Mouse (Mus musculus) layer of hippocampus, postnatal 25 days (tissue): ENCODE measurements around the gene Tmem236. TPM values are rescaled to one million over a fixed set of nuclear protein-coding genes. Genes with fewer than 3 reads are reported as not detected.
"Not testable (repeated sequence)": the region's sequence is repeated elsewhere in the genome, so short reads cannot be mapped to it uniquely, and the experiment has no call there.

Experiments used
- DNase-seq, 2 experiments: peaks; one replicate each; pipeline ENCODE4 v3.0.0; 2022; ENCODE audit warnings: mixed read lengths in 2 of 2, low spot score in 1 of 2; ENCODE audit errors: extremely low spot score in 1 of 2
- total RNA-seq, 2 experiments: library from RNA; stranded (reverse); gene quantifications; 2 replicates each; pipeline ENCODE4 v1.2.3; 2021

Tmem236 gene
- total RNA-seq, 2 experiments from 2014 or later: 0.15 to 0.19 TPM

- no peak for DNase-seq
These were observed 16.4 kb downstream of the Tmem236 start for GRCm38 (mm10) chr2:14190684-14191083.

GRCm38 (mm10) chr2:14191601-14192000, 17.3 kb downstream of the Tmem236 start:
- DNase-seq: no peak

GRCm38 (mm10) chr2:14192046-14192445, 17.7 kb downstream of the Tmem236 start:
- DNase-seq: no peak

- not testable (repeated sequence) for DNase-seq
These were observed 24.1 kb downstream of the Tmem236 start for GRCm38 (mm10) chr2:14198325-14198903.

GRCm38 (mm10) chr2:14199621-14200020, 25.3 kb downstream of the Tmem236 start:
- DNase-seq: no peak

GRCm38 (mm10) chr2:14200879-14201445, 26.6 kb downstream of the Tmem236 start:
- not testable (repeated sequence) for DNase-seq

GRCm38 (mm10) chr2:14204308-14204707, 30.0 kb downstream of the Tmem236 start:
- no peak for DNase-seq

GRCm38 (mm10) chr2:14206798-14207197, 32.5 kb downstream of the Tmem236 start:
- no peak for DNase-seq

GRCm38 (mm10) chr2:14210731-14211130, 36.4 kb downstream of the Tmem236 start:
- no peak for DNase-seq

GRCm38 (mm10) chr2:14211606-14212005, 37.3 kb downstream of the Tmem236 start:
- DNase-seq: no peak

GRCm38 (mm10) chr2:14214764-14215163, 40.4 kb downstream of the Tmem236 start:
- no peak for DNase-seq

- DNase-seq: no peak
These were observed 42.3 kb downstream of the Tmem236 start for GRCm38 (mm10) chr2:14216653-14217052.

- DNase-seq: no peak
These were observed 43.8 kb downstream of the Tmem236 start for GRCm38 (mm10) chr2:14218126-14218525.

- DNase-seq: no peak
These were observed 50.1 kb downstream of the Tmem236 start for GRCm38 (mm10) chr2:14224387-14224786.

GRCm38 (mm10) chr2:14228495-14228894, 54.2 kb downstream of the Tmem236 start:
- DNase-seq: no peak

GRCm38 (mm10) chr2:14229149-14229548, 54.8 kb downstream of the Tmem236 start, which contains the start of gene Mrc1:
Mrc1 (plus strand) TSS chr2:14229392.
- no peak for DNase-seq

- DNase-seq: no peak
These were observed 55.7 kb downstream of the Tmem236 start for GRCm38 (mm10) chr2:14229979-14230378.

- no peak for DNase-seq
These were observed 58.6 kb downstream of the Tmem236 start for GRCm38 (mm10) chr2:14232897-14233296.

- DNase-seq: no peak
These were observed 59.7 kb downstream of the Tmem236 start for GRCm38 (mm10) chr2:14233983-14234382.

- no peak for DNase-seq
These were observed 61.0 kb downstream of the Tmem236 start for GRCm38 (mm10) chr2:14235319-14235718.

GRCm38 (mm10) chr2:14236920-14237319, 62.6 kb downstream of the Tmem236 start:
- DNase-seq: no peak

GRCm38 (mm10) chr2:14237723-14238122, 63.4 kb downstream of the Tmem236 start:
- DNase-seq: no peak
